Mouse (Mus musculus) CD4-positive, CD25-positive, alpha-beta regulatory T cell (primary cell): ENCODE measurements around the gene Lce3a. TPM values are rescaled to one million over a fixed set of nuclear protein-coding genes. Genes with fewer than 3 reads are reported as not detected.

Source experiments
- polyA plus RNA-seq: library from polyadenylated mRNA; unstranded; fragments of 100-300 nt; shearing (Covaris generic); gene quantifications from one replicate; pipeline ENCODE4 v1.2.1, GENCODE M21; 2017

The Lce3a gene
- polyA plus RNA-seq: not detected

GRCm38 (mm10) chr3:92926130-92926529 lies at the start of gene Lce3a:
Lce3a (minus strand) TSS chr3:92926230.

GRCm38 (mm10) chr3:92966761-92967160 lies 40.7 kb upstream of the Lce3a start, which contains the start of gene Lce3e:
Lce3e (plus strand) TSS chr3:92967061.

GRCm38 (mm10) chr3:92957090-92957489 lies 31.1 kb upstream of the Lce3a start, which contains the start of gene Lce3d:
Lce3d (plus strand) TSS chr3:92957390.

GRCm38 (mm10) chr3:92944186-92944585 lies 18.2 kb upstream of the Lce3a start, which contains the start of gene Lce3c:
Lce3c (plus strand) TSS chr3:92944486.

GRCm38 (mm10) chr3:92932679-92933078 lies 6.6 kb upstream of the Lce3a start, which contains the start of gene Lce3b:
Lce3b (plus strand) TSS chr3:92932979.

Other genes with a start within 250 kb of the Lce3a start
- not detected for gene Lce1c, start 247.0 kb downstream of the Lce3a start, polyA plus RNA-seq
- not detected for gene Lce1d, start 239.0 kb downstream of the Lce3a start, polyA plus RNA-seq
- gene Lce1e, start 217.2 kb downstream of the Lce3a start, polyA plus RNA-seq: not detected
- not detected for gene Lce1f, start 205.9 kb downstream of the Lce3a start, polyA plus RNA-seq
- not detected for gene Gm38119, start 187.1 kb downstream of the Lce3a start, polyA plus RNA-seq
- gene Lce1g, start 173.9 kb downstream of the Lce3a start, polyA plus RNA-seq: not detected
- gene Lce1h, start 161.2 kb downstream of the Lce3a start, polyA plus RNA-seq: not detected
- gene Lce1i, start 147.3 kb downstream of the Lce3a start, polyA plus RNA-seq: not detected
- not detected for gene Lce1j, start 135.7 kb downstream of the Lce3a start, polyA plus RNA-seq
- not detected for gene Lce1k, start 118.3 kb downstream of the Lce3a start, polyA plus RNA-seq
- not detected for gene Kprp, start 99.0 kb downstream of the Lce3a start, polyA plus RNA-seq
- gene Lce1l, start 74.9 kb downstream of the Lce3a start, polyA plus RNA-seq: not detected
- gene 2310050C09Rik, start 56.0 kb downstream of the Lce3a start, polyA plus RNA-seq: not detected
- not detected for gene Lce3b, start 6.7 kb upstream of the Lce3a start, polyA plus RNA-seq
- not detected for gene Lce3c, start 18.3 kb upstream of the Lce3a start, polyA plus RNA-seq
- not detected for gene Lce3d, start 31.2 kb upstream of the Lce3a start, polyA plus RNA-seq
- not detected for gene Lce3e, start 40.8 kb upstream of the Lce3a start, polyA plus RNA-seq
- gene Lce3f, start 66.0 kb upstream of the Lce3a start, polyA plus RNA-seq: not detected
- gene Crct1, start 89.5 kb upstream of the Lce3a start, polyA plus RNA-seq: not detected
- gene Lce1m, start 92.8 kb upstream of the Lce3a start, polyA plus RNA-seq: not detected
- gene Gm4858, start 142.6 kb upstream of the Lce3a start, polyA plus RNA-seq: 0.28 TPM
- gene Crnn, start 218.6 kb upstream of the Lce3a start, polyA plus RNA-seq: not detected